Mouse (Mus musculus): ENCODE measurements at regions not wholly inside any gene's neighbourhood (a gene's known extent, or its start where the extent isn't known, plus 50 kb on each side); places are given as distances from the start of the nearest gene placed in this dataset.

DNA sequence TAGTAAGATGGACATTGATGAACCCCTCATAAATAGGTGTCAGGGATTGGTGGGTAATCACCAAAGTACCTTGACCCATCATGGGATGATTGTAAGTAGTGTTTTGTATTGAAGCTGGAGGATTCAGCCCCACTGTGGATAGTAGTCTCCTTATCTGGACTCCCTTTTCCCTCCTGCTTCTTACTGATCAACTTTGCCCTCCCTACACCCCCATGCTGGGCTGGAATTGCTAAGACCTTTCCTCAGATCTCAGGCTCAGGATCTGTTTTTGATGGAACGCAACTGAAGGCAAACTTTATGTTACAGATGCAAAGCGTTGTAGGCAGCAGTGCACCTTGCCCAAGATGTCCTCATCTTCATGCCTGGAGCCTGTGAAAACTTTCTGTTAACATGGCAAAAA is 73.7 kb upstream of the Pgrmc2 start:
- DNase-seq (ENCODE audit: low spot score in 2 of 2): no peak

- peak in 1 of 2 experiments; percentile 13 for DNase-seq (ENCODE audit: low spot score in 2 of 2)
Observed at GRCm38 (mm10) chr3:41155132-41155760, 72.4 kb upstream of the Pgrmc2 start.

DNA sequence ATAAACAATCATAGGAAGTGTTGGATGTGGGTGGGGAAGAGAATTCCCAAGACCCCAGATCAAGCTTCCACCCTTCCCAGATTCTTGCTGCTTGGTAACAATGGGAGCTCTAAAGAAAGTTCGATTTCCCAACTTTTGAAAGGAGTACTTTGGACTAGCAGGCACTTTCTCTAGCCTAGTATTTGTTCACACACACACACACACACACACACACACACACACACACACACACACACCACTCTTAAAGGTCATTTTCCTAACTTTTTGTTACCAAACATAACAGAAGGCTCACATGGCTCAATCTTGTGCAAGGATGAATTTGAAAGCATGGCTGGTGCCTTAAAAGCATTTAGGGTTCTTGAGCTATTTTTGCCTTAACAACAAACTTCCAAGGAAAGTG is 71.6 kb upstream of the Pgrmc2 start:
- no peak for DNase-seq (ENCODE audit: low spot score in 2 of 2)

DNA sequence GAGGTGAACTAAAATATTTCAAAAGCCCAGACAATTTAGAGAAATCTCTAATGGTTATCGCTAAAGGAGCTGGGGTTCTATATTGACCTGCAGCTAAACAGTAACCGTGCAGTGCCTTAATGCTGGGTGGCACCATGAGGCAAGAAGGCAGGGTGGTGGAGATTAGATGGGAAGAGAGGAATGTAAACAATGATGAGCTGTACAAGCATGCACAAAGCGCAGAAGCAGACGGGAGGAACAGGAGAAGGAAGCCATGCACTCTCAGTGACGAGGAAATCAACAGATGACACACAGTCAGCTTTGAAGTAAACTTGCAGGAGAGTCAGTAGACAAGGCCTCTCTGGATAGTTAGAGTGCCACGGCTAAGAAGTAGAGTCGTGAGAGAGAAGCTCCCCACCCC is 69.1 kb upstream of the Pgrmc2 start:
- no peak for DNase-seq (ENCODE audit: low spot score in 2 of 2)

GRCm38 (mm10) chr3:41140391-41140790 is 57.5 kb upstream of the Pgrmc2 start:
- no peak for DNase-seq (ENCODE audit: low spot score in 2 of 2)

DNA sequence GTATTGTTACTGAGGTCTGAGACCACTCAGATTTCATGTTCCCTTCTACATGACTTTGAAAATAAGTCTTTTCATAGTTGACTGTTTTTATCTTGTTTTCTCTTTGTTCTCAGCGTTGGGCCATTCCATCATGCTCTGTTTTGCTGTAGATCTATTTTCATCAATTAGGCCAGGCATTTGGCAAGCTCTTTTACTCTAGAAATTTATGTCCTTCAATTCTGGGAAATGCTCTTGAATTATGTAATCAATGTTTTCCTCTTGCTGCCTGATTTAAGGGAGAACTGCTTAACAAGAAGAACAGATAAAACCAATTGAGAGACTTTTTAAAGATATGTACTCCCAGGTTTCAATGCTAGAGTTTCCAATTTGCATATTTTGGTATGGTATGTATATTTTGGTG is 55.1 kb upstream of the Pgrmc2 start:
- DNase-seq (ENCODE audit: low spot score in 2 of 2): no peak

DNA sequence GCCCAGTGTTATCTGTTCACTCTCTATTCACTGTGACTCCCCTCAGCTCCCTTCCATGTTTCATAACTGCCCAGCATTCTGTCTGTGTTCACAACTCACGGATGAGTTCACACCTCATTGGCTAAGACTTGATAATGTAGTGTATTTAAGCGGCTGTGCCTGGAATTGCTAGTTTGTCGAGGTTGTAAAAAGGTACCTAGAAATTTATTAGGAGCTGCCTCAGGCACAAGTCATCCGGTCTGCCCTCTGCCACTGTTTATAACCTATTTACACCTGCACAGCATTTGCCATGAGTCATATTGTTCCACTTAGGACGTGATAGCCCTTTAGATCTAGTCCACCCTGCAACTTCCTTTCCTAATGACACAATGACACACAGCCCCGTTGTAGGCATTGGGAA is 50.0 kb upstream of the Pgrmc2 start:
- DNase-seq (ENCODE audit: low spot score in 2 of 2): no peak

Measured in layer of hippocampus, adult 8-10 months (tissue).